Mouse (Mus musculus) hindbrain, embryonic 10.5 days (tissue): ENCODE data around the gene Col9a2. TPM values are rescaled to one million over a fixed set of nuclear protein-coding genes. Genes with fewer than 3 reads are reported as not detected.

Experiments used
- DNase-seq: peaks from one replicate; pipeline ENCODE4 v3.0.0-alpha.2; 2017; ENCODE audit warnings: low spot score
- H3K27ac ChIP-seq: fragments of 300-500 bp; sonication (generic); 2 replicates; pipeline ENCODE4 v1.5.1; 2016; ENCODE audit warnings: mild to moderate bottlenecking, moderate library complexity
- H3K27me3 ChIP-seq: fragments of 300-500 bp; sonication (generic); 2 replicates; pipeline ENCODE4 v1.6.1; 2016; ENCODE audit warnings: mild to moderate bottlenecking; ENCODE audit not compliant: poor library complexity, insufficient read depth, severe bottlenecking
- H3K36me3 ChIP-seq: fragments of 300-500 bp; sonication (generic); 2 replicates; pipeline ENCODE4 v1.6.1; 2016; ENCODE audit warnings: mild to moderate bottlenecking, moderate library complexity
- H3K4me1 ChIP-seq: fragments of 300-500 bp; sonication (generic); replicated peaks from 2 replicates; pipeline ENCODE4 v1.6.1; 2016; ENCODE audit warnings: mild to moderate bottlenecking
- H3K4me3 ChIP-seq: fragments of 300-500 bp; sonication (generic); 2 replicates; pipeline ENCODE4 v1.5.1; 2016; ENCODE audit warnings: mild to moderate bottlenecking, moderate library complexity
- H3K9me3 ChIP-seq: fragments of 300-500 bp; sonication (generic); 2 replicates; pipeline ENCODE4 v1.6.1; 2016; ENCODE audit warnings: mild to moderate bottlenecking, moderate library complexity
- WGBS: fragments of 180-500 bp; shearing (Covaris S2); methylation state at CpG from one replicate; pipeline ENCODE4 v1.1.7; 2016; 5-methylcytosine and 5-hydroxymethylcytosine counted together
- polyA plus RNA-seq: library from polyadenylated mRNA; unstranded; fragments of >200 nt; fragmentation: Nextera tagmentation; extraction: Ambion mirVana; gene quantifications from 2 replicates; pipeline ENCODE4 v1.2.1, GENCODE M21; 2016

Col9a2 gene
- polyA plus RNA-seq, 1 experiment from 2014 or later = 6.5 TPM

DNA sequence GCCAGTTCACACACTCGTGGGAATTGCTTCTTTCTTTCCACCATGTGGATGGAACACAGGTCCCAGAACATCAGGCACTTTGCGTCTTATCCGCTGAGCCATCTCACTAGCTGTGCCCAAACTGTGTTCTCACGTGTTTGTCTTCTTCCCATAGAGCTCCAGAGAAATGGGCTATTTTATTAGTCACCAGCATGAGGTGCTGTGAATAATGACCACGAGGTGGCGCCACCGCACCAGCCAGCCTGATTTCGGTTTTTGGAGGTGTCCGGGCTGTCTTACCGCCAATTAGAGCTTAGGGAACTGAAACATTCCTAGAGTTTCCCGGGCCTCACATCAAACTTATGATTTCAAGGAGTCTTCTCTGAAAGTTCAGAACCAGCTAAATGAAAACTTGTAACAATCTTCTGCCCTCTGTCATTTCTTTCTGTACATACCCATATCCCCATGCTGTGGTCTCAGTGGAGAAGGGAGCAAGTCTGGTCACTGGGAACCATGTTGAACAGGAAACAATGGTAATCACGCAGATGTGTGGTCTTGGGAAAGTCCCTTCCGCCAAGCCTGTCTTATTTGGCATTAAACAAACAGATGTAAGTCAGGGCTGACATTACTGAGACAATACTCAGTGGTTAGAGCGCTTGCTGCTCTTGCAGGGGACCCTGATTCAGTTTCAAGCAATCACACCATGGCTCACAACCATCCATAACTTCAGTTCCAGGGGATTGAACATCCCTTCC lies 10.4 kb upstream of the Col9a2 start:
- 31% methylated on average over 14 of the region's 14 CpGs for WGBS
- Histone ChIP-seq H3K27ac (no peak overlapping the region), H3K4me1 (no peaks in the 10 kb centered on the region), H3K4me3 (no peak overlapping the region), H3K9me3 (no peaks in the 10 kb centered on the region), H3K36me3 (no peaks in the 10 kb centered on the region), H3K27me3 (no peaks in the 10 kb centered on the region)
- peak; percentile 78 for DNase-seq

DNA sequence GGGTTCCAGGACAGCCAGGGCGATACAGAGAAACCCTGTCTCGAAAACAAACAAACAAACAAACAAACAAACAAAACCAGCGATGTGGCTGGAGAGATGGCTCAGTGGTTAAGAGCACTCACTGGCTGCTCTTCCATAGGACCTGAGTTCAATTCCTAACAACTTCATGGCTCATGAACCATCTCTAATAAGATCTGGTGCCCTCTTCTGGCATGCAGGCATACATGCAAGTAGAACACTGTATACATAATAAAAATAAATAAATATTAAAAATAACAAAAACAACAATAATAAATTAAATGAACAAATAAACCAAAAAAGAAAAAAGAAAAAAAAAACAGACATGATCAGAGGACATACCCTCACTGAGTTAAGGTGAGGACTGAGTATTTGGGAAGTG lies 9.6 kb upstream of the Col9a2 start:
- H3K4me1 ChIP-seq = no peaks in the 10 kb centered on the region
- no peaks in the 10 kb centered on the region for H3K36me3 ChIP-seq
- H3K27me3 ChIP-seq = no peaks in the 10 kb centered on the region
- WGBS = 78% methylated on average over 3 of the region's 3 CpGs
- H3K4me3 ChIP-seq = no peak overlapping the region
- H3K27ac ChIP-seq = no peak overlapping the region
- no peak for DNase-seq
- H3K9me3 ChIP-seq = no peaks in the 10 kb centered on the region

DNA sequence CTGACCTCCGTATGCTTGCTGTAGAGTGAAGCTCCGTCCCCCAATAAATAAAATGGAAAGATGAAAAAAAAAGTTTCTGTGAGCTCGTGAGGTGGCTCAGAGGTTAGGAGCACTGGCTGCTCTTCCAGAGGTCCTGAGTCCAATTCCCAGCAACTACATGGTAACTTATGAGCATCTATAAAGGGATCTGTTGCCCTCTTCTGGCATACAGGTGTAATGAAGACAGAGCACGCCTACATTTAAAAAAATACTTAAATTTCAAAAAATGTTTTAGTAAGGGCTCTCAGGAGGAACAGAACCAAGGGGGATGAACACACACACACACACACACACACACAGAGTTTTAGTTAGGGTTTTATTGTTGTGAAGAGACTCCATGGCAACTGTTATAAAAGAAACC lies 7.7 kb upstream of the Col9a2 start:
- Histone ChIP-seq H3K27ac (no peak overlapping the region), H3K9me3 (no peaks in the 10 kb centered on the region), H3K36me3 (no peaks in the 10 kb centered on the region), H3K4me3 (no peak overlapping the region), H3K27me3 (no peaks in the 10 kb centered on the region), H3K4me1 (no peaks in the 10 kb centered on the region)
- 51% methylated on average over 4 of the region's 4 CpGs for WGBS
- DNase-seq = no peak

DNA sequence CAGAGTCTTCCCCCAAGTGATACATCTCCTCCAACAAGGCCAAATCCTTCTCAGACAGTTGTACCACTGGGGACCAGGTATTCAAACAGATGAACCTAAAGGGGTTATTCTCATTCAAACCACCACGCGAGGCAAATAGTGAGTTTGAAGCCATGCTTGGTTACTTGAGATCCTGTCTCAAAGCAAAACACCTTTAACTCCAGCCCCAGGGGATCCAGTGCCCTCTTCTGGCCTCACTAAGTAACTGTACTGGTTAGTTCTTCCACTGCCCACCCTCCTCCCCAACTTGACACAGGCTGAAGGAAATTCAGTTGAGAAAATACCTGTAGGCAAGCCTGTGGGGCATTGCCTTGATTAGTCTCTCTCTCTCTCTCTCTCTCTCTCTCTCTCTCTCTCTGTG lies 6.2 kb upstream of the Col9a2 start:
- no peaks in the 10 kb centered on the region for H3K36me3 ChIP-seq
- no peaks in the 10 kb centered on the region for H3K9me3 ChIP-seq
- no peak for DNase-seq
- no peak overlapping the region for H3K4me3 ChIP-seq
- WGBS = 74% methylated on average over 2 of the region's 2 CpGs
- no peak overlapping the region for H3K27ac ChIP-seq
- peaks cover 4% of the 10 kb centered on the region for H3K27me3 ChIP-seq
- no peaks in the 10 kb centered on the region for H3K4me1 ChIP-seq

DNA sequence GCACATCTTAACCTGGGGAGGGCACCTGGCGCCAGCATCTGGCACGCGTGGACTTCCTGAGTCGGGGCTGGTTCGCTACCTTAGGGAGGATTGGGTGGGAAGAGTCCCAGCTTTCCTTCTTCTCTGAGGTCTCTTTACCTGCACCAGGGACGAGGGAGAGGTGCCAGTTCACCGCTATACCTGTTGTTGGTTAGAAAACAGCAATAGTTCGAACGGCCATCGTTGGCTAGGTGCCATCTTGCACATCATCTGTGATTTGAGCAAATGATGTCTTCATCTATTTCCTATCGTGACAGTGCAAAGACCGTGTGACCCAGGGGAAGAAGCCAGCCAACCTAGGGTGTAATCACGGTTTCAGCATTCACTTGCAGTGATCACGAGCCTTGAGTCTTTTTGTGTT lies 1.1 kb downstream of the Col9a2 start:
- H3K9me3 ChIP-seq = no peaks in the 10 kb centered on the region
- peaks cover 37% of the 10 kb centered on the region for H3K4me1 ChIP-seq
- peak overlapping the region; percentile 57 for H3K4me3 ChIP-seq
- no peaks in the 10 kb centered on the region for H3K36me3 ChIP-seq
- WGBS = 62% methylated on average over 14 of the region's 14 CpGs
- peak overlapping the region; percentile 85 for H3K27ac ChIP-seq
- no peak for DNase-seq
- H3K27me3 ChIP-seq = peaks cover 34% of the 10 kb centered on the region

DNA sequence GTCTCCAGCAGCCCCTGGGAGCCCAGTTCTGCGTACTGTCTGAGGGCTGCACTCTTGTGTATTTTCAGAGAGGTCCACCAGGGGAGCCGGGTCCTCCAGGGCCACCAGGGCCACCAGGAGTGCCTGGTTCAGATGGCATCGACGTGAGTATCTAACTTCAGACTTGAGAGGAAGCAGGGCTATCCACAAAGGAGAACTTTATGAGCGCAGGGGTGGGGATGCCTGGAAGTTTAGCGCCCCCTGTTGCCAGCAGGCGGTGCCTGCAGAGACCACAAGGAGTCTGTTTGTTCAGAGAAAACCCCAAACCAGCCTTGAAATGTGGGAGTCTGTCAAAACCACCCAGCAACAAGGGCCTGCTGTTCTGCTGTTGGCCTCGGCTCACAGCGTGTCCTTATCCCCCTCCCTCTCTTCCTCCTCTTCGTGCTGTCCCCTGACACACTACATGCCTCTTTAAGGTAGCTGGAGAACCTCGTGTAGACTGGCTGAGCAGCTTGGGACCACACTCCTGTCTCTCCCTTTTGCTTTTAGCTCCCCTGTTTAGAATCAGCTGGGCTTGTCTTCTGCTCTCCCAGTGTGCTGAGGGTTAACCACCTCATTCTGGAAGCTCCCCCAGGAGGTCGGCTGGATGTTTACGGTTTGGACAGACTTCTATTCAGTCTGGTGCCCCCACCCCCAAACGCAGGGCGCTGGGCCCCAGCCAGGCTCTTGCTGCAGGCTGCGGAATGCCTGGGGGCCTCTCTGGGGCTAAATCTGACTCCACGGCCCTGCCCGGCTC lies 1.9 kb downstream of the Col9a2 start:
- H3K36me3 ChIP-seq = no peaks in the 10 kb centered on the region
- H3K27ac ChIP-seq = peak overlapping the region; percentile 85
- WGBS = 7% methylated on average over 18 of the region's 18 CpGs
- peak; percentile 81 for DNase-seq
- peaks cover 37% of the 10 kb centered on the region for H3K4me1 ChIP-seq
- peak overlapping the region; percentile 27 for H3K4me3 ChIP-seq
- H3K27me3 ChIP-seq = peaks cover 34% of the 10 kb centered on the region
- no peaks in the 10 kb centered on the region for H3K9me3 ChIP-seq

DNA sequence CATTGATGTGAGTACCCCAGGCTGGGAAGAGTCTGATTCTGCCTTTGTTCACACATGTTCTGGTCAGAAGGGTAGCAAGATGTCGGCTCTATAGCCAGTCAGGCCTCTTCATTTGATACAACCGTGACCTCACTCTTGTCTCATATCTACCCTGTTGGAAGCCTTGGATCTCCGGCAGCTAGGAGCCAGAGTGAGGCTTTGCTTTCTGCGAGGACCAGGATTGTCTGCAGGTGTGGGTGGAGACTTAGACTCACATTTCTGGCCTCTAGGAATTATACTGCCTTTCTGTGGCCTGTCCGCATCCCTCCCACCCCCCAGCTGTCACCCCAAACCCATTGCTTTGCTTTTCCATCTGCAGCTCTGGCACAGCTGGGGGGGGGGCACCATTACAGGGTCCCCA lies 3.3 kb downstream of the Col9a2 start:
- Histone ChIP-seq H3K4me3 (no peak overlapping the region), H3K9me3 (no peaks in the 10 kb centered on the region), H3K36me3 (no peaks in the 10 kb centered on the region), H3K27ac (peak overlapping the region; percentile 72), H3K4me1 (peaks cover 37% of the 10 kb centered on the region), H3K27me3 (peaks cover 34% of the 10 kb centered on the region)
- DNase-seq = no peak
- 58% methylated on average over 5 of the region's 5 CpGs for WGBS

DNA sequence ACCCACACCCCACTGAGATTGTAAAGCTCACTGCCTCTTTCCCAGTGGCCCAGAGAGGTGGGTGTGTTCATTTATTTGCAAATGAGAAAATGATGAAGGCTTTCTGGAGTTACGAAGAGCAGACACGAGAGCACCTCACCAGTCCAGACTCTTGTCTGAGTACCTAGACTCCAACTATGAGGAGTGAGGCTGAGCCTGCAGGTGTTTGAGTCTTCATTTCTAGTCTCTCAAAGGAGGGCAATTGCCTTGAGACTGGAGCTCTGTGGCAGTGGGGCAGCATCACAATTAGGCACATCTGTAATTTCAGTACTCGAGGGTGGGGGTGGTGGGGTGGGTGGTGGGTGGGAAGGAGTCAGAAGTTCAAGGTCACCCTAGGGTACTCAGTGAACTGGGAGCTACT lies 3.8 kb downstream of the Col9a2 start:
- H3K36me3 ChIP-seq = no peaks in the 10 kb centered on the region
- no peaks in the 10 kb centered on the region for H3K9me3 ChIP-seq
- WGBS = 77% methylated on average over 3 of the region's 3 CpGs
- H3K27me3 ChIP-seq = peaks cover 30% of the 10 kb centered on the region
- H3K4me3 ChIP-seq = no peak overlapping the region
- peaks cover 37% of the 10 kb centered on the region for H3K4me1 ChIP-seq
- no peak for DNase-seq
- peak overlapping the region; percentile 72; the same call in 1 of the 2 replicates for H3K27ac ChIP-seq

DNA sequence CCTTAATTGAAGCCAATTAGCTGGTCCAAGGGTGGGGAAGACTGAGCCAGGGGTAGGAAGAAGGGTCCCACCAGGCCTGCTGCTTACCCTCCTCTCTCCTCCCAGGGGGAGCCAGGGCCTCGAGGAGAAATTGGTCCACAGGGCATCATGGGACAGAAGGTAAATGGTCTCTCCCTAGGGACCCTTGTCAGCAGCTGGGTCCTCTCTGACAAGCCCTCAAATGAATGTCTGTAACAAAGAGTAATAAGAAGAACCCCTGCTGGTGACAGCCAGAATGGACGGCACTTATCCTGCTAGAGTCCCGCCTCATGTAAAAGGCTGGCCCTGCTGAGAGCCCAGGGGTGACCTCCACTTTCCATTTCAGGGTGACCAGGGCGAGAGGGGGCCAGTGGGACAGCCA lies 12.7 kb downstream of the Col9a2 start:
- WGBS = 22% methylated on average over 4 of the region's 4 CpGs
- H3K27me3 ChIP-seq = peaks cover 33% of the 10 kb centered on the region
- 0 out of 2 replicates have a peak overlapping the region, but pooled peaks have one; percentile 50 for H3K27ac ChIP-seq
- H3K9me3 ChIP-seq = no peaks in the 10 kb centered on the region
- H3K36me3 ChIP-seq = no peaks in the 10 kb centered on the region; the same call in 1 of the 2 replicates
- H3K4me3 ChIP-seq = no peak overlapping the region
- H3K4me1 ChIP-seq = peaks cover 21% of the 10 kb centered on the region
- DNase-seq = no peak

DNA sequence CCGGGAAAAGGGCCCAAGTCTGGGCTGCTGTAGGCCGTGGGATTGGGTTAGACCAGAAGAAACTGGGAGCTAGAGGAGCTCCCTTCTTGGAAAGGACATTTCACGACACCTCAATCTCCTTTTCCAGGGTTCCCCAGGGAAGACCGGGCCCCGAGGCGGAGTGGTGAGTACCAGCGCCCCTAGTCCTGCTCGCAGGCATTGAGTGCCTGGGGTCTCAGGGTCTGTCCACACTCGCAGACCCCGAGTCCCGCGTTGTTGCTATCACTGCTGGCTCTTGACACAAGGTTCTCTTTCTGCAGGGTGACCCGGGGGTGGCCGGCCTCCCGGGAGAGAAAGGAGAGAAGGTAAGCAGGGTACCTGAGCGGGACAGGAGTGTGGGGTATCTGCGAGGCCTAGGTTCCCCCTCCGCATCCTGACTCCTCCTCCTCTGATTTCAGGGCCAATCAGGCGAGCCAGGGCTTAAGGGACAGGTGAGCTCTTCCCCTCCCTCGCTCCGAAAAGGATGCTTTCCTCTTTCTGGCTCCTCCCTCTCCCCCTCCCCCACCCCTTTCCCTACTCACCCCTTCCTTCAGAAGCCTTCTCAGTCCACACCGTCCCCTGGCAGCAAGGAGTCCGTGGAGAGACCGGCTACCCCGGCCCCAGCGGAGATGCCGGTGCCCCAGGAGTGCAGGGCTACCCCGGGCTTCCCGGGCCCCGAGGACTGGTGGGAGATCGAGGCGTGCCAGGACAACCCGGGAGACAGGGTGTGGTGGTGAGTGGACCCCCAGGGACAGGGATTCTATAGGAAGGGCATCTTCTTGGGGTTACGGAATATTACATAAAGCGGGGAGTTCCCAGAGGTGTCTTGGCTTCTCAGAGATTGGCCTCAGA lies 13.5 kb downstream of the Col9a2 start:
- Histone ChIP-seq H3K4me1 (peaks cover 21% of the 10 kb centered on the region), H3K9me3 (no peaks in the 10 kb centered on the region), H3K36me3 (no peaks in the 10 kb centered on the region; the same call in 1 of the 2 replicates), H3K4me3 (peak overlapping the region; percentile 41), H3K27ac (peak overlapping the region; percentile 50), H3K27me3 (peaks cover 33% of the 10 kb centered on the region)
- 8% methylated on average over 35 of the region's 35 CpGs for WGBS
- DNase-seq = no peak

DNA sequence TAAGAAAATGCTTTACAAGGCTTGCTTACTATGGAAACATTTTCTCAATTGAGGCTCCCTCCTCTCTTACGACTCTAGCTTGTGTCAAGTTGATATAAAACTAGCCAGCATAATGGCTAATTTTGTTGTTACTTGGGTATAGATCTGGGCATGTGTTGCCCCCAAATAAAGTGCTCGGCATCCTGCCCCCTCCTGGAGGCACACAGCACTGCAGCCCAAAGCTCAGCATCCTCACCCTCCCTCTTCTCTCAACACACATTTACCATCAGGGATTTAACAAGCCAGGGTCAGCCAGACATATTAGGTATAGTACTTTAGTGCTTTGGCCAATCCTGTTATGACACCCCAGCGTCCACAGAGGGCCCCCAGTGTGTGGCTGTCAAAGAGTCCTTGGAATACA lies 17.2 kb downstream of the Col9a2 start:
- peaks cover 31% of the 10 kb centered on the region for H3K27me3 ChIP-seq
- 47% methylated on average over 3 of the region's 3 CpGs for WGBS
- no peak overlapping the region for H3K4me3 ChIP-seq
- no peak for DNase-seq
- peaks cover 21% of the 10 kb centered on the region for H3K4me1 ChIP-seq
- H3K36me3 ChIP-seq = peaks cover 24% of the 10 kb centered on the region
- no peak overlapping the region for H3K27ac ChIP-seq
- H3K9me3 ChIP-seq = no peaks in the 10 kb centered on the region

DNA sequence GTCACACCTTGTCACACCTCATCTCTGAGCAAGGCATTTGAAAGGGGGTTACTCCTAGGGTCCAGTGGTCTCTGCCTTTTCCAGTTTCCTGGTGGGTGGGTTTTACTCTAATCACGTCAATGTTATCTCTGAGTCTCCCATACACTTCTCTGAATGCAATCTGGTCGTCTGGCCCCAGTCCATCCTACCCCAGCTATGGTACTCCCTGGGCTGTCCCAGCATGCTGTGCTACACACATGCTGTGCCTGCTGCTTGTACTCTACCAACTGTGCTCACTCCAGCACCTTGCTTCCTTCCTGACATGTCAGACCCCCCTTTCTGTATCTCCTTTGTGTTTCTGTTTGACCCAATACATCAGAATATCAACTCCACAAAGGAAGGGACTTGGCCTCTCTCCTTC lies 17.8 kb downstream of the Col9a2 start:
- WGBS = 78% methylated on average over 2 of the region's 2 CpGs
- no peak for DNase-seq
- no peaks in the 10 kb centered on the region for H3K9me3 ChIP-seq

More for the DNA sequence above, 17.8 kb downstream of the Col9a2 start:
- H3K27ac ChIP-seq = no peak overlapping the region
- no peak overlapping the region for H3K4me3 ChIP-seq
- H3K27me3 ChIP-seq = peaks cover 24% of the 10 kb centered on the region
- peaks cover 29% of the 10 kb centered on the region for H3K36me3 ChIP-seq
- peaks cover 15% of the 10 kb centered on the region for H3K4me1 ChIP-seq
